Mouse (Mus musculus) kidney, embryonic 15.5 days (tissue): ENCODE measurements around the gene Rfx5. TPM values are rescaled to one million over a fixed set of nuclear protein-coding genes. Genes with fewer than 3 reads are reported as not detected.
A peak's percentile ranks its signal among the peaks of the same experiment; 100 is the strongest.

ENCODE experiments used
- ATAC-seq: fragments of 200-750 bp; cut with Nextera tagmentation; replicated peaks from 2 replicates; pipeline ENCODE4 v1.8.0; 2017; ENCODE audit warnings: moderate TSS enrichment; ENCODE audit not compliant: low FRiP score
- H3K27ac ChIP-seq: fragments of 300-500 bp; sonication (generic); 2 replicates; pipeline ENCODE4 v1.5.1; 2015; ENCODE audit warnings: mild to moderate bottlenecking, inconsistent platforms
- H3K27me3 ChIP-seq: fragments of 300-500 bp; sonication (generic); 2 replicates; pipeline ENCODE4 v1.6.1; 2015; ENCODE audit warnings: inconsistent platforms
- H3K36me3 ChIP-seq: fragments of 300-500 bp; sonication (generic); 2 replicates; pipeline ENCODE4 v1.6.1; 2015; ENCODE audit warnings: inconsistent platforms
- H3K4me1 ChIP-seq: fragments of 300-500 bp; sonication (generic); 2 replicates; pipeline ENCODE4 v1.6.1; 2015; ENCODE audit warnings: inconsistent platforms
- H3K4me2 ChIP-seq: fragments of 300-500 bp; sonication (generic); 2 replicates; pipeline ENCODE4 v1.6.1; 2015; ENCODE audit warnings: moderate library complexity, mild to moderate bottlenecking, inconsistent platforms
- H3K4me3 ChIP-seq: fragments of 300-500 bp; sonication (generic); replicated peaks from 2 replicates; pipeline ENCODE4 v1.5.1; 2015; ENCODE audit warnings: mild to moderate bottlenecking, inconsistent platforms
- H3K9ac ChIP-seq: fragments of 300-500 bp; sonication (generic); 2 replicates; pipeline ENCODE4 v1.6.1; 2015; ENCODE audit warnings: mild to moderate bottlenecking, inconsistent platforms
- H3K9me3 ChIP-seq: fragments of 300-500 bp; sonication (generic); replicated peaks from 2 replicates; pipeline ENCODE4 v1.6.1; 2016; ENCODE audit warnings: inconsistent platforms
- WGBS: fragments of 180-500 bp; shearing (Covaris S2); methylation state at CpG from one replicate; pipeline ENCODE4 v1.1.7; 2015; ENCODE audit warnings: mixed read lengths; 5-methylcytosine and 5-hydroxymethylcytosine counted together
- polyA plus RNA-seq: library from polyadenylated mRNA; unstranded; fragments of >200 nt; fragmentation: Nextera tagmentation; extraction: Ambion mirVana; gene quantifications from 2 replicates; pipeline ENCODE4 v1.2.1, GENCODE M21; 2015

Rfx5 gene
- polyA plus RNA-seq, 1 experiment from 2014 or later: 8.9 TPM

GRCm38 (mm10) chr3:94974026-94974527 lies 20.2 kb downstream of the Rfx5 start:
- Histone ChIP-seq H3K36me3 (peaks cover 15% of the 10 kb centered on the region), H3K4me2 (peak overlapping the region; percentile 66), H3K4me3 (peak overlapping the region; percentile 95), H3K4me1 (peaks cover 16% of the 10 kb centered on the region), H3K27ac (peak overlapping the region; percentile 34; the same call in 1 of the 2 replicates), H3K27me3 (no peaks in the 10 kb centered on the region), H3K9me3 (no peaks in the 10 kb centered on the region), H3K9ac (peak overlapping the region; percentile 95)
- 18% methylated on average over 9 of the region's 9 CpGs for WGBS
- ATAC-seq: peak; percentile 38

GRCm38 (mm10) chr3:94974528-94975422 lies 20.9 kb downstream of the Rfx5 start, which contains the start of gene Pi4kb:
Gene Pi4kb (plus strand): TSS chr3:94974731.
- Histone ChIP-seq H3K4me1 (peaks cover 16% of the 10 kb centered on the region), H3K36me3 (peaks cover 18% of the 10 kb centered on the region), H3K9me3 (no peaks in the 10 kb centered on the region), H3K4me2 (peak within 1 kb of the TSS; percentile 66), H3K27ac (peak within 1 kb of the TSS; percentile 96), H3K4me3 (peak within 1 kb of the TSS; percentile 95), H3K27me3 (no peaks in the 10 kb centered on the region), H3K9ac (peak within 1 kb of the TSS; percentile 95)
- peak; percentile 95 for ATAC-seq
- WGBS: under 1% methylated on average over 56 of the region's 57 CpGs

- no peaks in the 10 kb centered on the region for H3K9me3 ChIP-seq
- H3K4me1 ChIP-seq: peaks cover 7% of the 10 kb centered on the region
- H3K27ac ChIP-seq: no peak overlapping the region
- 92% methylated on average over 11 of the region's 11 CpGs for WGBS
- no peak overlapping the region for H3K4me3 ChIP-seq
- H3K36me3 ChIP-seq: peaks cover 75% of the 10 kb centered on the region
- H3K9ac ChIP-seq: no peak overlapping the region
- ATAC-seq: no peak
- H3K4me2 ChIP-seq: no peak overlapping the region
- H3K27me3 ChIP-seq: no peaks in the 10 kb centered on the region
Measured at GRCm38 (mm10) chr3:94984312-94984711, 30.4 kb downstream of the Rfx5 start.

- H3K4me1 ChIP-seq: peaks cover 12% of the 10 kb centered on the region
- no peak for ATAC-seq
Measured at GRCm38 (mm10) chr3:94985513-94985912, 31.6 kb downstream of the Rfx5 start.

GRCm38 (mm10) chr3:94987578-94987977 lies 33.7 kb downstream of the Rfx5 start:
- H3K4me3 ChIP-seq: no peak overlapping the region
- no peaks in the 10 kb centered on the region for H3K27me3 ChIP-seq
- H3K9me3 ChIP-seq: no peaks in the 10 kb centered on the region
- H3K9ac ChIP-seq: no peak overlapping the region
- no peak overlapping the region for H3K27ac ChIP-seq
- no peak for ATAC-seq
- H3K36me3 ChIP-seq: peaks cover 73% of the 10 kb centered on the region
- H3K4me2 ChIP-seq: no peak overlapping the region
- H3K4me1 ChIP-seq: peaks cover 12% of the 10 kb centered on the region

More at GRCm38 (mm10) chr3:94985513-94985912, 31.6 kb downstream of the Rfx5 start:
- WGBS: 95% methylated on average over 2 of the region's 2 CpGs
- Histone ChIP-seq H3K27me3 (no peaks in the 10 kb centered on the region), H3K4me2 (no peak overlapping the region), H3K4me3 (no peak overlapping the region), H3K36me3 (peaks cover 78% of the 10 kb centered on the region), H3K9ac (no peak overlapping the region), H3K9me3 (no peaks in the 10 kb centered on the region), H3K27ac (no peak overlapping the region)

GRCm38 (mm10) chr3:94989159-94989761 lies 35.4 kb downstream of the Rfx5 start:
- H3K4me1 ChIP-seq: peaks cover 12% of the 10 kb centered on the region
- no peak overlapping the region for H3K9ac ChIP-seq
- no peak overlapping the region for H3K4me3 ChIP-seq
- no peak for ATAC-seq
- H3K9me3 ChIP-seq: no peaks in the 10 kb centered on the region
- no peak overlapping the region for H3K4me2 ChIP-seq
- no peaks in the 10 kb centered on the region for H3K27me3 ChIP-seq
- peaks cover 75% of the 10 kb centered on the region for H3K36me3 ChIP-seq
- peak overlapping the region; percentile 42 for H3K27ac ChIP-seq
- 51% methylated on average over 9 of the region's 9 CpGs for WGBS

GRCm38 (mm10) chr3:94996946-94997345 lies 43.1 kb downstream of the Rfx5 start:
- Histone ChIP-seq H3K27ac (no peak overlapping the region), H3K9ac (no peak overlapping the region), H3K36me3 (peaks cover 96% of the 10 kb centered on the region), H3K4me2 (no peak overlapping the region), H3K4me3 (no peak overlapping the region), H3K9me3 (no peaks in the 10 kb centered on the region), H3K27me3 (no peaks in the 10 kb centered on the region), H3K4me1 (no peaks in the 10 kb centered on the region)
- 29% methylated on average over 2 of the region's 2 CpGs for WGBS
- no peak for ATAC-seq

- no peak overlapping the region for H3K9ac ChIP-seq
- H3K4me1 ChIP-seq: no peaks in the 10 kb centered on the region
- 81% methylated on average over 4 of the region's 4 CpGs for WGBS
- ATAC-seq: no peak
- H3K27ac ChIP-seq: no peak overlapping the region
- no peak overlapping the region for H3K4me2 ChIP-seq
- peaks cover 99% of the 10 kb centered on the region for H3K36me3 ChIP-seq
- no peaks in the 10 kb centered on the region for H3K9me3 ChIP-seq
- no peak overlapping the region for H3K4me3 ChIP-seq
- H3K27me3 ChIP-seq: no peaks in the 10 kb centered on the region
Measured at GRCm38 (mm10) chr3:95002569-95002968, 48.7 kb downstream of the Rfx5 start.

- no peak overlapping the region for H3K9ac ChIP-seq
- no peaks in the 10 kb centered on the region for H3K4me1 ChIP-seq
- no peaks in the 10 kb centered on the region for H3K9me3 ChIP-seq
- no peak overlapping the region for H3K4me2 ChIP-seq
- no peak for ATAC-seq
- no peak overlapping the region for H3K27ac ChIP-seq
- H3K36me3 ChIP-seq: peaks cover 99% of the 10 kb centered on the region
- no peak overlapping the region for H3K4me3 ChIP-seq
- H3K27me3 ChIP-seq: no peaks in the 10 kb centered on the region
Measured at GRCm38 (mm10) chr3:95003273-95003672, 49.4 kb downstream of the Rfx5 start.

- Histone ChIP-seq H3K4me2 (no peak overlapping the region), H3K27me3 (no peaks in the 10 kb centered on the region), H3K9me3 (no peaks in the 10 kb centered on the region), H3K36me3 (peaks cover 100% of the 10 kb centered on the region), H3K27ac (no peak overlapping the region), H3K4me3 (no peak overlapping the region), H3K9ac (no peak overlapping the region), H3K4me1 (no peaks in the 10 kb centered on the region)
- WGBS: 95% methylated on average over 3 of the region's 3 CpGs
- no peak for ATAC-seq
Measured at GRCm38 (mm10) chr3:95005651-95006050, 51.8 kb downstream of the Rfx5 start.

- ATAC-seq: no peak
- Histone ChIP-seq H3K27me3 (no peaks in the 10 kb centered on the region), H3K4me1 (0 out of 2 replicates have a peak, but pooled peaks cover 2% of the 10 kb centered on the region), H3K27ac (0 out of 2 replicates have a peak overlapping the region, but pooled peaks have one; percentile 6), H3K4me3 (no peak overlapping the region), H3K9me3 (no peaks in the 10 kb centered on the region), H3K4me2 (no peak overlapping the region), H3K9ac (no peak overlapping the region), H3K36me3 (peaks cover 100% of the 10 kb centered on the region)
- WGBS: 87% methylated on average over 9 of the region's 9 CpGs
Measured at GRCm38 (mm10) chr3:95007706-95008105, 53.8 kb downstream of the Rfx5 start.

- Histone ChIP-seq H3K4me2 (no peak overlapping the region), H3K27me3 (no peaks in the 10 kb centered on the region), H3K36me3 (peaks cover 77% of the 10 kb centered on the region), H3K4me1 (peaks cover 18% of the 10 kb centered on the region), H3K27ac (no peak overlapping the region), H3K4me3 (no peak overlapping the region), H3K9ac (no peak overlapping the region), H3K9me3 (no peaks in the 10 kb centered on the region)
- no peak for ATAC-seq
- WGBS: 84% methylated on average over 7 of the region's 7 CpGs
Measured at GRCm38 (mm10) chr3:95010396-95010795, 56.5 kb downstream of the Rfx5 start.
